Mouse (Mus musculus): ENCODE measurements around the gene Tomm20. TPM values are rescaled to one million over a fixed set of nuclear protein-coding genes. Genes with fewer than 3 reads are reported as not detected.
"Not testable (repeated sequence)": the region's sequence is repeated elsewhere in the genome, so short reads cannot be mapped to it uniquely, and the experiment has no call there.

Gene Tomm20
- total RNA-seq, 2 experiments from 2014 or later, result 180 to 206 TPM

DNA sequence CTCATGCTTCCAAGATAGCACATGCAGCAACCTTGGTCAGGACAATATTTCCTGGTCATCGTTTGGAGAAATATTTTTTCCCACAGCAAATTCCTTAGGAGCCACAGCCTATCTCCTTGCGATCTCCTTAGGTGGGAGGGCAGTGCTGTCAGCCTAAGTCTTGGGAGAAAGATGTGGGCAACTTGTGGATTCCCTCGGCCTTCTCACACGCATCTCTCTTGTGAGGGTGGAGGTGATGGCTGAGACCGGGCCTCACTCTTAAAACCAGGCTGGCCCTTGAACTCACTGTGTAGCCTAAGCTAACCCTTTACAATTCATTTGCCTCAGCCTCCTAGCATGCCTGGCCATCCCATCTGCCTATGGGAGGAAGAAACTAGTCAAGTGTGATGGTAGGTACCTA lies 25.9 kb downstream of the Tomm20 start:
- no peak for DNase-seq (ENCODE audit: extremely low spot score in 1 of 2, low spot score in 1 of 2)

DNA sequence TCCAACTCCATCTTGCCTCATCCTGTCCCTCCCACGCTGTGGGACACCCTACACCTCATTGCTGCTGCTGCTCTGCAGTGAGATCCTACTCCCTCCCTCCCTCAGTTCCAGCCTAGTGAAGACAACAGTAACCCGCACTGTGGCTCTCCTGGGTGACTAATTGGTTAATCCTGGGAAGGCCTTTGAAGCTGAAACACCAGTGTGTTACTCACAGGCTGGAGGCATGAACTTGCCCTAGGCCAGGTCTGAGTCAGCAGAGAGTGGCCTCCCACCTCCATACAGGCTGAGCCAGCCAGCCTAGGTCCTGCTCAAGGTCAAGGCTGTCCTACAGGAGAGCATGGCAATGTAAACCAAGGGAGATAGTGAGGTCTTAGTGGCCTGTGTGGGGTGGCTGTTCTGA lies 26.4 kb downstream of the Tomm20 start:
- DNase-seq (ENCODE audit: extremely low spot score in 1 of 2, low spot score in 1 of 2), result no peak

DNA sequence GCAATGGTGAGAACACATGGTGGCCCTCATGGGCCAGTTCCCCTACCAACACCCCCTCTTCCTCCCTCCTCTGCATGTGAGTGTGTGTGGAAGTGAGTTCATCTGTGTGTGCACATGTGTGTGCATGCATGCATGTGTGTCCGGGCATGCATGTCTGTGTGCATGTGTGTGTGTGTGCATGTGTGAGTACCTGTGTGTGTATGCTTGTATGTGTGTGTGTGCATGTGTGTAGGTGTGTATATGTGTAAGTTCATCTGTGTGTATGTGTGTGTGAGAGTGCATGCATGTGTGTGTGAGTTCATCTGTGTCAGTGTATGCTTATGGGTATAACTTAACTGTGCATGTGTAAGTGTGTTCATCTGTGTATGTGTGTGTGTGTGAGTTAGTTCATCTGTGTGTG lies 27.3 kb downstream of the Tomm20 start:
- DNase-seq (ENCODE audit: extremely low spot score in 1 of 2, low spot score in 1 of 2), result no peak

DNA sequence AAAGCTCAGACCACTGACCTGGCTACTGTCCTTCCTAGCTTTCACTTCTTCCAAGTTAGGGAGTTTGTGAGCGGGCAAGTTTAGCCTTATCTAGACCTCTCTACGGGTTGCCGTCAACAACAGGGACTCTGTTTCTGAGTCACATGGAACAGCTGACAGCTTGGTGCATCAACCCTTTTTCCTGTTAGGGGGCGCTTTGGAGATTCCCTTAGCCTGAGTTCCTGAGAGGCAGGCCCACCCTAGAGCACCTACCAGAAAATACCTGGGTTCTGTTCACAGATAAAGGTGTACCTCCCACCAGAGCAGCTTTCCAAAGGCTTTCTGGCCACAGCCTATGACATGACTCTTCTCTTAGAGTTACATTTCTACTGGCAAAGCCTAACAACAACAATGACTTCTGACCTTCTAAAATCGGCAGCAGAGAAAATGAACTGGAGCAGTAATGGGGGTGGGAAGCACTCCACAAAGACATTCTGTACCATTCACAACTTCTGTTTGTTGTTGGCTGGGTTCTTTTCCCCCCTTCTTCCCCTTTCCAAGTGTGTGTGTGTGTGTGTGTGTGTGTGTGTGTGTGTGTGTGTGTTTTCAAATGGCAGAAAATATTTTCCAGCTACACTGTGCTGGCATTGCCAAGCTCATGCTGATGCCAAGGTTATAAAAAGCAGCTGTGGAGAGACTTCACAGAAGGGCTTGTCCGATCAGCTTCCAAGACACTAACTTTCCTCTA lies 28.3 kb downstream of the Tomm20 start:
- DNase-seq (ENCODE audit: extremely low spot score in 1 of 2, low spot score in 1 of 2), result no peak

DNA sequence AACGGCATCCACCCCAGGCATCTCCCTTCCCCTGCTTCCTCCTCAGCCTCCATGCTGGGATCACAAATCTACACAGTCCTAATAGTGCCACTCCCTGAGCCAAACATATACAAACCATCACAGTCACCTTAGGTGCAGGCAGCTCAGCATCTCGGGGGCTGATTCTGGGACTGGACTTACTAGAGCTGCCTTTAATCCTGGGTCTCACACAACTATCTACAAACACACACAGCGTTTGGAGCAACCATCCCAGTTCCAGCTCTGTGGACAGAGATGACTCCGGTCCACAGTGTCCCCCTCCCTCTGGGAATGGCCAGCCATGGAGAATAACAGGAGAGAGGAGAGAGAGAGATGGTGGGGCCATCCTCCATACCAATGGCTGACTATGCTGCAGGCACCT lies 29.0 kb downstream of the Tomm20 start:
- DNase-seq (ENCODE audit: extremely low spot score in 1 of 2, low spot score in 1 of 2), result no peak

DNA sequence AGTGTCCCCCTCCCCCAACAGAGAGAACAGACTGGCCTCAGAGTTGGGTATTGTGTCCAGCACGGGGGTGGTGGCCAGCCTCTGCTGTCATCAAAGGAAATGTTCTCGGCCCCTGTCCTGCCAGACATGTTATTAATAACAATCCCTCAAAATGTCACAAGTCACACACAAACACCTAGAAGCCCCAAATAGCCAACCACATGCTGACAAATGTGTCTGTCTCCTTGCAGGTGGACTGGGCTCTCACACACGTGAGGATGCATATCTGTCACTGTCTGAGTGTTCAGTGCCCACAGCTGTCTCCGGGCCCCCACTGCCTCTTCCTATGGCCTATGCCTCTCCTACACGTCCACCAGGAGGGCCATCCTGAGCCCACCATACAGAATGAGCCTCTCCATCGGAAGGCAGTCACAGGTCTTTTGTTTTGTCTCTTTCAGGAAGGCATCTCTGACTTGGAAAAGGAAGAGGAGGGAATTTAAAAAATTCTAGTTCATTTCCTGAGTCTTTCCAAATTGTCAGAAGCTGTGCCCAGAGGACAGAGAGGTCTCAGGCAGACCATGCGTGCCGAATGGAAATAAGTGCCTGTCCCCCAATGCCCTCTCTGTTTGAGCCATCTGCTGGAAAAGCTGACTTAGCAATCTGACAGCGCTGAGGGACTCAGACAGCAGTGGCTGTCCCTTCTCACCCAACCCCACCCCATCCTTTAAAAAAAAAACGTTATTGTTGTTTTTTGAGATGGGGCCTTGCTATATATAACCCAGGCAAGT lies 30.9 kb downstream of the Tomm20 start:
- no peak for DNase-seq (ENCODE audit: extremely low spot score in 1 of 2, low spot score in 1 of 2)

DNA sequence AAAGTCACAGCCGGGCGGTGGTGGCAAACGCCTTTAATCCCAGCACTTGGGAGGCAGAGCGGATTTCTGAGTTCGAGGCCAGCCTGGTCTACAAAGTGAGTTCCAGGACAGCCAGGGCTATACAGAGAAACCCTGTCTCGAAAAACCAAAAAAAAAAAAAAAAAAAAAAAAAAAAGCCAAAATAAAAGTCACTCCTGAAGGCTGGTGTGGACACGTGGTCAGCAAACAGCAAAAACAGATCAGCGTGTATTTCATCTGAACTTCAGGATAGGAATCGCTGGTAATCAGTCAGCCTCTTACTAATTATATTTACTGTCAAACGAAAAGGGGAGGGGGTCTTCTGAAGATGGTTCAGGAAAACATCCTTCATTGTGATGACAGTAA lies 31.5 kb downstream of the Tomm20 start:
- not testable (repeated sequence) for DNase-seq (ENCODE audit: extremely low spot score in 1 of 2, low spot score in 1 of 2)

DNA sequence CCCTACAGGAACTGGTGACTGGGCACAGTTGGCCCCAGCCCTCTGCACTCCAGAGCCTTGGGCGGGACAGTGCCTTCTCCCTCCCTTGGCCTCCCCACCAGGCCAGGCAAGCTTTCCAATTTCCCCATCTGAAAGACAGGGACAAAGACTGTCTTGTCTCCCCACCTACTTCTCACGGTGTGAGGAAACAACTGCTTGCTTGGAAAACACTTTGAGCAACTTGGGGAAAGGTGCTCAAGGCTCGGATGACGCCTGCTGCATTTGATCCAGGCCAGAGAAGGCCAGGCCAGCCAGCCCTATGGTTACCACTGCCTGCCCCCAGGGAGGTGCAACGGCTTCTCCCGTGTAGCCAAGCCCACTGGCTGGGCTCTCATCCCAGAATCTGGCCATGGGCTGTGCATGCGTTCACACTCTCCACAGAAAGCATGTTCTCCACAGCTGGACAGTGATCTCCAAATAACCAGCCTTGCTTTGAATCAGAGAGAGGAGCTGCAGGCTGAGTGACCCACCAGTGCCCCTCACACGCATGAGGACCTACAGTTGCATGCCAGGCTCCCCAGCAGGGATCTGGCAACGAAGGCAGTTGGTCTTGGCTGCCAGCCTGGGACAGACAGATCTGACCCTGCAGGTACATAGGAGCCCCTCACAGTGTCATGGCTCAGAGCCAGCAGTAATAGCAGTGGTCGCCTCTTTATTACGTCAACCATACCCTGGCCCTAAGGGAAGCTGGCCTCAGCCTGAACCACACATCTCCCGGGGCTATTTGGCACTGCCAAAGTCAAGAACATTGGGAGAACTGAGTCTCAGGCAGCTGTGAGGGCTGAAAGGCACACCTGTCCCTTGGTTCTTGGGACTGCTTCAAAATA lies 32.2 kb downstream of the Tomm20 start:
- no peak for DNase-seq (ENCODE audit: extremely low spot score in 1 of 2, low spot score in 1 of 2)

DNA sequence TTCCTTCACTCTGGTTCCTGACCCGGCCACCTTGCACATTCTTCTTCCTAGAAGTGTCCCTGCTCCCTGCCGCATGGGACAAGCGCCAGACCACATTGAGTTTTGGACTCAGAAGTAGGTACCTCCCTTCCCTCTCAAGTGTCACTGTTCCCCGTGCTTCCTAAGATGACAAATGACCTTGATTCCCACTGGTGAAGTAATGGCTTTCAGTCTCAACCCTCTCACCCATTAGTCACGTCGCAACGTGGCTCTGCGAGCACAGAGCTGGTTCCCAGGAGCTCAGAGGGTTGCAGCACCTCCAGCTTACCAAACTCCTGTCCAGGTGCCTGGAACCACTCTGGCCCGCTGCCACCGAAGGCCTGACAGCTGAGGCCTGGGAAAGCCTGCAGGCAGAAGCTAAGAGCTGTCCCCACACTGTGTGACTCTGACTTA lies 36.3 kb downstream of the Tomm20 start:
- DNase-seq (ENCODE audit: extremely low spot score in 1 of 2, low spot score in 1 of 2), result no peak

DNA sequence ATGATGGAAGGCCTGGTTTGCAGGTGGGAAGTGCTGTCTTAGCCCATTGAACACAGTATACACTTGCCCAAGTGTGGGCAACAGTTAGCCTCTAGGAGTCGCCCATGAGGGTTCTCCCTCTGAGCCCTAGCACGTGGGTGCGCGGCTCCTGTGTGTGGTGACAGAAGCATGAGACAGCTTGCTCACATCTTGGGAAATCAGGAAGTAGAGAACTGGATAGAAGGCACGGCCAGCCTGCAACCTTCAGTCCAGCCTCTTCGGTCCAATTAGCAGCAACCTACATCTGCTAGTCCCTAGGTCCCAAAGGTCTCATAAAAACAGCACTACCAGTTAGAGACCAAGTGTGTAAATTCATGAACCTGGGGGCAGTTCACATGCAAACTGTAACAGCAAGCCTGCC lies 36.8 kb downstream of the Tomm20 start:
- DNase-seq (ENCODE audit: extremely low spot score in 1 of 2, low spot score in 1 of 2), result no peak

DNA sequence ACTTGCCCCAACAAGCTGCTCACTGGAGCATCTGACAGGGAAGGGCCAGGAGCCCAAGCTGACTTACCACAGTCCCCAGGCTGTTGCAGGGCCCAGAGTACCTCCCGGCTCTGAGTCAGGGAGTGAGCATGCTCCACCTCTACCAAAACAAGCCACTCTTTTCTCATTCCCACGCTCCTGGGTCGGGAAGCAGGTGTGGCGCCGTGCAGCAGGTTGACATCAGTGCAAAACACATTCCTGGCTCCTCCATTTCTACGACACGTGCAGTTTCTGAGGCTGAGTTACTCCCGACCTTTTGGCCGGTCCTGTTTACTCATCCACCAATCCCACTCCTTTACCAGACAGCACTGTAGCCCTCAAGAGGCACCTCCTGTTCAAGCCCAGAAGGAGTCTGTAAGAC lies 37.7 kb downstream of the Tomm20 start:
- no peak for DNase-seq (ENCODE audit: extremely low spot score in 1 of 2, low spot score in 1 of 2)

DNA sequence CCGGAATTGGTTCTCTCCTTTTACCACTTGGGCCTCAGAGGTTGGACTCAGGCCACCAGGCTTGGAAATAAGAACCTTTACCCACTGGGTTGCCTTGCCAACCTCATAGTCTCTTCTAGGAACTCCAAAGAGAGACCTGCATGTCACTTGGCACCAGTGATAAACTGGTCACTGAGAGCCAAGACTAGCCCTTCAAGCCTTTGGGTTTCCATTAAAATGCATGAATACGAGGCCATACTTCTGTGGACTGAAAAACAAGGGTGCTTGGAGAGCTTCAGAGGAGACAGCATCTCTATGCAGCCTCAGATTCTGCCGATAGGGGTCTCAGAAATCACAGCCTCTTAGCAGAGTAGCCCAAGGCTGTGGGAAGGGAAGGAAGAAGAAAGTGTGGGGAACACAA lies 38.3 kb downstream of the Tomm20 start:
- DNase-seq (ENCODE audit: extremely low spot score in 1 of 2, low spot score in 1 of 2), result no peak

DNA sequence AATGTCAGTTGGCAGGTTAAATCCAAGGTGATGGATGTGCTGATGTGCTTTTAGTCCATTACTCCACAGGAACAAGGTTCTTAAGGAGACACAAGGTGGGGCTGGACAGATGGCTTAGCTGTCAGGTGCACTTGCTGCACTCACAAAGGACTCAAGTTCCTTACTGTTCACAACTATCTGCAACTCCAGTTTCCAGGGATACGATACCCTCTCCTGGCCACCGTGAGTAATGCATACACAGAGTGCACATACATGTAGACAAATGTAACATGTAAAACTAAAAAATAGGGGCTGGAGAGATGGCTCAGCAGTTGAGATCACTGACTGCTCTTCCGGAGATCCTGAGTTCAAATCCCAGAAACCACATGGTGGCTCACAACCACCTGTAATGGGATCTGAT lies 40.3 kb downstream of the Tomm20 start:
- DNase-seq (ENCODE audit: extremely low spot score in 1 of 2, low spot score in 1 of 2), result no peak

DNA sequence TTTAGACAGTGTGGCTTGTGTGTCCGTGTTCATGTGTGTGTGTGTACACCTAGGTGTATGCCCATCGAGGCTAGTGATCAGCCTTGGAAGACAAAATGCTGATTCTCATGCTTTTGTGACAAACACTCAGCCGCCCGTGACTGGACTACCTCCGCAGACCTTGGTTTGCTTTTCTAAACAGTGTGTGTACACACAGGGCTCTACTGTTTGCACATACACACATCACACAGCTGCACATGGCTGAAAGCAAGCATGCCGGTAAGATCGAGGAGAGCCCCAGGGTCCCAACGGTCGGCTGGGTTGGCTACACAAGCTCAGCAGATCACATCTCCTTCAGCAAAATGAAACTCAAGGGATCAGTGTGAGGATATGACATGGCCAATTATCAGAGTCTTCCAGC lies 41.7 kb downstream of the Tomm20 start:
- no peak for DNase-seq (ENCODE audit: extremely low spot score in 1 of 2, low spot score in 1 of 2)

DNA sequence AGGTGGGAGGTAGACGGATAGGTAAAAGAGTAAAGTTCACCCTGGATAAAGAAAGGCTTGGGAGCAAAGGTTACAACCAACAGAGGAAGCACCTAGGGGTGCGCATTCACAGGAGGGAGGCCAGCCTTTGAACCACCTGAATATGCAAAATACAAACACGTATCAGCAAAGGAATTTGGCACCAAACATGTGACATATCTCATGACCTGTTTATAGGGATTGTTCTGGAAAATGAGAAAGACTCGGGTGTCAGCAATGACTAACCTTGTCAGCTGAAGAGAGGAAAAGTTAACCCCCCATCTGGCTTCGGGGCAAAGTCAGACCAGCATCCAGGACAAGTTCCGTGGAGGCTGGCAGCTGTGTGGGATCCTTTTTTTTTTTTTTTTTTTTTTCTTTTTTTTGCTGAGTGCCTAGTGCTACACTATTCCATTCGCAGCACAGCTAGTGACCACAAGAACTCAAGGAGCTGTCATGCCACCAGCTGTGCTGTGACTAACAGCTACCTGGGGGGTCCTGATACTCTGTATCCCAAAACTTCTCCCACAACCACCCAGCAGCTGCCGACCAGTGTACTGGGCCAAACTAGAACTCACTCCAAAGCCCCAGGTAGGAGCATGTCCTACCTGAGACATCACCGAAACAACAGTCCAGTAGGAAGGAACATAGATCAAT lies 42.3 kb downstream of the Tomm20 start:
- no peak for DNase-seq (ENCODE audit: extremely low spot score in 1 of 2, low spot score in 1 of 2)

DNA sequence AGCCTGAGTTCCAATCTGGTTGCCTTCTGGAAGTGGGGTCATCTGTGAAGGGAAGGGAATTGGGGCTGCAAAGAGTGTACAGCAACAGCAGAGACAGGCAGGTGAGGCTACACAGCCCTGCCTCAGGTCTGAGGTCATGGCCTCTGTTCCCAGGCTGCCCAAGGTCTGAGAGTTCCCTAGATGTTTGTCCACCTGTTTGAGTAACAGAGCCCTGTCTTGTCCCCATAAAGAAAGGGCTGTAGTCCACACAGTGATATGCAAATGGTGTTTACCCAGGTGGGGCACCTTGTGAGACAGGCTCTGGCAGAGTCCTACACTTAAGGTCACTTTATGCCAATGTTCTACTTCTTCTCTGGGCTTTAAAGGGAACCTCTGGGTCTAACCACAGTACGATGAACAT lies 44.0 kb downstream of the Tomm20 start:
- no peak for DNase-seq (ENCODE audit: extremely low spot score in 1 of 2, low spot score in 1 of 2)

DNA sequence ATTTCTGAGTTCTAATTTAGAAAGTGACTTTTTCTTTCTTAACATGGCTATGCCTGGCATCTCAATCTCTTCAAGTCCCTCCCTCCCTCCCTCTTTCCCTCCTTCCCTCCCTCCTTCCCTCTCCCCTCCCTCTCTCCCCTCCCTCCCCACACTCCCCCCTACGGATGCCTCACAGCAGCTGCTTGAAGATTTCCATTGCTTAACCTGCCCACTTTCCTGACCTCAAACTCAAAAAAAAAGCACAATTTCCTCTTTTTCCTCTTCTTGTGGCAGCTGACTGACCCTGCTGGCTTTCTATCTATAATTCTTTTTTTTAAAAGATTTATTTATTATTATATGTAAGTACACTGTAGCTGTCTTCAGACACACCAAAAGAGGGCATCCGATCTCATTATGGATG lies 44.6 kb downstream of the Tomm20 start:
- no peak for DNase-seq (ENCODE audit: extremely low spot score in 1 of 2, low spot score in 1 of 2)

DNA sequence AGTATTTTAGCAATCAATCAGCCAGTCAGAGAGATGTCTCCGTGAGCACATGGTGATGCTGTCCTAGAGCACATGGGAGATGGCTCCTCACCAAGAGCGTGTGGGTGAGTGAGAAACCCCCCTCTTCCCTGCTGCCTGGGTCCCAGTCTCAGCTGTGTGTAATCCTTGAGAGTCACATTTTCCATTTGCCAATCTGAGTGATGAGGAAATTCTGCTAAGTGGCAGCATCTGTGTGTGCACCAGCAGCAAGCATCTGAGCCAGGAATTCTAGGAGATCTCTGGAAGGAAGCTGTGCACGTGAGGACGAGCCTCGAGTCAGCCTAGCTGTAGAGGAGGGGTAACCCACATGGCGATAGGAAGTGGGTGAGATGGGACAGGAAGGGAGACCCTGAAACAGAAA lies 50.5 kb downstream of the Tomm20 start:
- DNase-seq (ENCODE audit: extremely low spot score in 1 of 2, low spot score in 1 of 2), result peak; percentile 44 to 47

DNA sequence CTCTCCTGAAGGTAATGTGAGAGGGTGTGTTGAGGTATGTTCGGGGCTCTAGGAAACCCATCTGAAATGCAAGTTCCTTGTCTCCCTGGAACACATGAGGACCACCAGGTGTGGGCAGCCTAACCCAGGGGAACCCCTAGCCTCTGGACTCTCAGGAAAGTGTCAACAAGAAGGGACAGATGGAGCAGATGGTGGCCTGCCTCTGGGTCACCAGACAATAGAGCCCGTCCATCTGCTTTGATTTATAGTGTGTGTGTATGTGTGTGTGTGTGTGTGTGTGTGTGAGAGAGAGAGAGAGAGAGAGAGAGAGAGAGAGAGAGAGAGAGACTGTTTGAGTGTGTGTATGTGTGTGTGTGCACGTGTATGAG lies 58.0 kb downstream of the Tomm20 start:
- no peak for DNase-seq (ENCODE audit: extremely low spot score in 1 of 2, low spot score in 1 of 2)

DNA sequence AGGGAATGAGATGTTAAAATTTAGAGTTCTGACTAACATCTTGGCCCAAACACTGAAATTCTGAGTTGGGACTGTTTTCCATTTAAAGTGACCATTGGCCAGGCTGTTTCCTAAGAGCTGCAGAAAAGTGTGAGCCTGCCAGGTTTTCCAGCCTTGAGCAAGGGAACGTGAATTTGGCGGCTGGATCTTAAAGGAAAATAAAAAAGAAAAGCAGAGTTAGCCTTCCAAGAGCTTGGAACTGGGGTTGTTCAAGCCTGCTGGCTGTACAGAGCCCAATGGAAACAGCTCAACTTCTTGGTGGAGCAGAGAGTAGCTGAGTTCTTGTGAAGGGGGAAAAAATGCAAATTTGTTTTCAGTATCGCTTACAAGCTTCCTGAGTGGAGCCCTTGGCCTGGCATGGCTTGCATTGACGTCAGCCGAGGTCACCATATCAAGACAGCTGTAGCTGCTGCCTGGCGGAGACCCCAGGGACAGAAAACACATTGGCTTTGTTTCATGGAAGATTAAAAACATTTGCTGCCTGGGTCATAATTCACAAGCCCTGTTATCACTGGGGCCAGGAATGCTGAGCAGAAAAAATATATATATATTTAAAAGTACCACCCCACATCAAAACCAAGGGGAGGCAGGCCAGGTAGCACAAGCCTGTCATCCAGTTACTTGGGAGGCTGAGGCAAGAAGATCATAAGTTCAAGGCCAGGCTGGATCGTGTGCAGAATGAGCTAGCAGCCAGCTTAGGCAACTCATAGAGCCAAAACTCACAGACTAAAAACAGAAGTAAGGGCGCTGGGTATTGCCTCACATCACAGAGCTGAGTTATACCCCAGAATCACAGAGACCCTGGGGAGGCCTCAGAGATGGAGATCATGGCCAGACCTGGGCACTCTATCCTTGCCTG lies 58.7 kb downstream of the Tomm20 start:
- no peak for DNase-seq (ENCODE audit: extremely low spot score in 1 of 2, low spot score in 1 of 2)

Data from layer of hippocampus, postnatal 25 days (tissue).